In the genomic region with DNA sequence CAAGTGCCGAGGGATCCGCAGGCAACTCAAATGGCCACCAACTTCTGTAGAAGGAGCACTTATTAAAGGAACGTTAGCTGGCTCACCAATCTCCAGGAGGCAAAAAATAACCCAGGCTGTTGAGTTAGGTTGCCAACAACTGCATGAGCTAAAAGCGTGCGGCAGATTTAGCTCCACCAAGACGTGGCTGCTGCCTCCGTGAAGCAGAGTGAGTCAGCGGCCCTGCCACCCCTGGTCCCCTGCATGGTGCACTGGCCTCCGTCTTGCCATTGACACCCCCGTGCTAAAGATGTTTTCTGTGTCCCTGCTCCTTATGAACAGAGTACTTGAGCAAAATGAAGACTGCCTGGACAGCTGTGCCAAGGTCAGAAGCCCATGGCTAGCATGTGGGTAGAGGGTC, we compare ENCODE assay signal across 17 mouse cellular contexts. TPM values are rescaled to one million over a fixed set of nuclear protein-coding genes. Genes with fewer than 3 reads are reported as not detected.
DNase-seq lines count a peak whose midpoint lies in the region; ATAC-seq lines count a peak whose summit lies in the region.
"Had no signal": no experiment of that assay in that cellular context is flagged by ENCODE, and none has a peak within 500 bp of the region (broad histone marks: within the 10 kb centered on the region; RNA-seq: fewer than 3 reads in every experiment).

No protein-coding gene starts in this region.

- peaks cover 20% of the 10 kb centered on the region; the same call in 1 of the 2 replicates for H3K4me1 ChIP-seq in embryonic facial prominence, embryonic 15.5 days
- peaks cover 35% of the 10 kb centered on the region for H3K4me1 ChIP-seq in embryonic facial prominence, embryonic 10.5 days
- H3K4me1 ChIP-seq: forebrain, embryonic 12.5 days had no signal

- H3K27ac ChIP-seq in embryonic facial prominence, embryonic 15.5 days (replicated peaks) = no peak overlapping the region
- H3K27ac ChIP-seq in embryonic facial prominence, embryonic 10.5 days (replicated peaks) = no peak overlapping the region
- H3K27ac ChIP-seq: forebrain, embryonic 12.5 days; hindbrain, embryonic 12.5 days had no signal

- peak; percentile 41; the same call in 1 of the 2 replicates for ATAC-seq in embryonic facial prominence, embryonic 15.5 days (ENCODE audit: insufficient number of reproducible peaks, low FRiP score, low TSS enrichment, low read depth)
- ATAC-seq: intestine, postnatal 0 days had no signal

- DNase-seq in embryonic facial prominence, embryonic 10.5 days (ENCODE audit: low spot score) = no peak
- peak; percentile 83 for DNase-seq in right cerebral cortex, adult 18-20 months
- no peak for DNase-seq in right cerebral cortex, postnatal 4 days
- DNase-seq in left cerebral cortex, postnatal 25 days (ENCODE audit: low spot score in 2 of 2) = peak; percentile 60 to 93
- no peak for DNase-seq in urinary bladder, adult 18-20 months (ENCODE audit: low spot score in 2 of 2)
- no peak for DNase-seq in kidney, adult 18-20 months
- no peak for DNase-seq in cerebellum, postnatal 14 days
- DNase-seq: adrenal gland, postnatal 25 days; cerebellum, adult 18-20 months; lung, adult 18-20 months had no signal

- H3K9me3 ChIP-seq in embryonic facial prominence, embryonic 15.5 days (replicated peaks) = no peaks in the 10 kb centered on the region
- no peaks in the 10 kb centered on the region for H3K9me3 ChIP-seq in embryonic facial prominence, embryonic 10.5 days
- H3K9me3 ChIP-seq: forebrain, embryonic 12.5 days; hindbrain, embryonic 12.5 days; megakaryocyte, embryonic 14.5 days had no signal

- H3K4me3 ChIP-seq in embryonic facial prominence, embryonic 15.5 days (replicated peaks) = no peak overlapping the region
- H3K4me3 ChIP-seq in embryonic facial prominence, embryonic 10.5 days = no peak overlapping the region
- H3K4me3 ChIP-seq: forebrain, embryonic 12.5 days; hindbrain, embryonic 12.5 days; megakaryocyte, embryonic 14.5 days had no signal

- intact Hi-C loops in left cerebral cortex, postnatal 25 days (cut with DNase I) = loop anchor here (5.0 kb wide), 1 partner anchor 450 kb away; no protein-coding TSS in a partner anchor

- 78% methylated on average over 10 of the region's 10 CpGs for WGBS in embryonic facial prominence, embryonic 15.5 days
- WGBS in embryonic facial prominence, embryonic 10.5 days = 85% methylated on average over 10 of the region's 10 CpGs

- no peak overlapping the region for H3K4me2 ChIP-seq in embryonic facial prominence, embryonic 15.5 days (replicated peaks)
- H3K4me2 ChIP-seq: forebrain, embryonic 12.5 days; hindbrain, embryonic 12.5 days had no signal

- no peaks in the 10 kb centered on the region; the same call in 1 of the 2 replicates for H3K27me3 ChIP-seq in embryonic facial prominence, embryonic 15.5 days
- H3K27me3 ChIP-seq in embryonic facial prominence, embryonic 10.5 days (replicated peaks; ENCODE audit: low read depth, poor library complexity, severe bottlenecking) = peaks cover 11% of the 10 kb centered on the region; the same call in 1 of the 2 replicates
- H3K27me3 ChIP-seq: forebrain, embryonic 12.5 days had no signal

- H3K36me3 ChIP-seq in embryonic facial prominence, embryonic 15.5 days = no peaks in the 10 kb centered on the region
- H3K36me3 ChIP-seq in embryonic facial prominence, embryonic 10.5 days (replicated peaks) = no peaks in the 10 kb centered on the region
- H3K36me3 ChIP-seq: forebrain, embryonic 12.5 days; hindbrain, embryonic 12.5 days had no signal

- no peak overlapping the region for H3K9ac ChIP-seq in embryonic facial prominence, embryonic 15.5 days
- H3K9ac ChIP-seq: forebrain, embryonic 12.5 days; hindbrain, embryonic 12.5 days had no signal

RNA-seq across cellular contexts. Expression of a gene that starts 1.1 kb away (rescaled TPM):
- 1.2 and 1.4 TPM in 2 replicates for polyA plus RNA-seq in embryonic facial prominence, embryonic 15.5 days (2015; fragmentation: Nextera tagmentation; extraction: Ambion mirVana)
- polyA plus RNA-seq in embryonic facial prominence, embryonic 10.5 days (2016; fragmentation: Nextera tagmentation; extraction: Ambion mirVana) = 0.44 and 0.72 TPM in 2 replicates
- total RNA-seq in left cerebral cortex, postnatal 25 days (2021) = 10 to 100 TPM; 37.2 to 39.0 TPM
- total RNA-seq: adrenal gland, postnatal 25 days had no signal
- polyA plus RNA-seq: large intestine, adult 2 months had no signal

RNA-seq across cellular contexts. Expression of a gene that starts 9.0 kb away (rescaled TPM):
- polyA plus RNA-seq in embryonic facial prominence, embryonic 15.5 days (2015; fragmentation: Nextera tagmentation; extraction: Ambion mirVana) = 0.13 and 0.27 TPM in 2 replicates
- not detected in 2 replicates for polyA plus RNA-seq in embryonic facial prominence, embryonic 10.5 days (2016; fragmentation: Nextera tagmentation; extraction: Ambion mirVana)
- under 1 TPM in 1 of 2 experiments, not detected in 1; 0.37 TPM for total RNA-seq in left cerebral cortex, postnatal 25 days (2021)
- total RNA-seq: adrenal gland, postnatal 25 days had no signal
- polyA plus RNA-seq: forebrain, embryonic 12.5 days; hindbrain, embryonic 12.5 days; intestine, postnatal 0 days; limb, embryonic 11.5 days had no signal

RNA-seq across cellular contexts. Expression of a gene that starts 43.2 kb away (rescaled TPM):
- polyA plus RNA-seq in embryonic facial prominence, embryonic 15.5 days (2015; fragmentation: Nextera tagmentation; extraction: Ambion mirVana) = 2.5 and 3.8 TPM in 2 replicates
- 2.4 and 3.4 TPM in 2 replicates for polyA plus RNA-seq in embryonic facial prominence, embryonic 10.5 days (2016; fragmentation: Nextera tagmentation; extraction: Ambion mirVana)
- total RNA-seq in left cerebral cortex, postnatal 25 days (2021) = 1 to 10 TPM; 2.3 to 2.7 TPM

RNA-seq across cellular contexts. Expression of a gene that starts 48.6 kb away (rescaled TPM):
- 352 and 356 TPM in 2 replicates for polyA plus RNA-seq in embryonic facial prominence, embryonic 15.5 days (2015; fragmentation: Nextera tagmentation; extraction: Ambion mirVana)
- polyA plus RNA-seq in embryonic facial prominence, embryonic 10.5 days (2016; fragmentation: Nextera tagmentation; extraction: Ambion mirVana) = 548 and 551 TPM in 2 replicates
- 100 to 1,000 TPM; 210 to 217 TPM for total RNA-seq in left cerebral cortex, postnatal 25 days (2021)

RNA-seq across cellular contexts. Expression of a gene that starts 49.3 kb away (rescaled TPM):
- polyA plus RNA-seq in embryonic facial prominence, embryonic 15.5 days (2015; fragmentation: Nextera tagmentation; extraction: Ambion mirVana) = 135 TPM in 2 replicates
- polyA plus RNA-seq in embryonic facial prominence, embryonic 10.5 days (2016; fragmentation: Nextera tagmentation; extraction: Ambion mirVana) = 198 and 200 TPM in 2 replicates
- total RNA-seq in left cerebral cortex, postnatal 25 days (2021) = 10 to 100 TPM; 59.7 to 65.2 TPM

Comparison
In these comparisons a context has a peak if more than half of its experiments do, and no peak if none do; other contexts are left out.
1. DNase-seq: peak in right cerebral cortex, adult 18-20 months (single experiment) and left cerebral cortex, postnatal 25 days (2 of 2); none in embryonic facial prominence, embryonic 10.5 days (single experiment), right cerebral cortex, postnatal 4 days (single experiment), urinary bladder, adult 18-20 months (0 of 2), kidney, adult 18-20 months (single experiment) and cerebellum, postnatal 14 days (0 of 2).